Mouse (Mus musculus): Measurements from ENCODE around the gene Enah. TPM values are rescaled to one million over a fixed set of nuclear protein-coding genes. Genes with fewer than 3 reads are reported as not detected.
A peak's percentile ranks its signal among the peaks of the same experiment; 100 is the strongest.

Enah gene
- total and polyA plus RNA-seq, 2 experiments from 2014 or later = 13.2 to 77.9 TPM

DNA sequence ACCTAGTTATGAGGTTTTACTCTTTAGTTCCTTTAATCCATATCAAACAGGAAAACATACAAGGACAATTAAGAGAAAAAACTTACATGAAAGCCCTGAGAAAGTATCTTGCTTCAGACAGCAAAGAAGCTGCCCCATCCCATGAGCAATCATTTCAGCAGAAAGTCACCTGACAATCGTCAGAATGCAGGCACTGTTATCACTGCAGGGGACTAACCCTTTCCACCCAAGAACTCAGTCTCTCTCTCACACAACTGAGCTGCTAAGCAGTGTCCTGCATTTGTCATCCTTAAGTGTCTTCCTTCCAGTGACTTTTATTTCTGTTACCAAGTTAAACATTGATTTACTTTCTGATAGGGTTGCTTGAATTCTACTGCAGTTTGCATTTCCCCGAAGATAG lies 82.7 kb downstream of the Enah start:
- WGBS = 18% methylated on average over 2 of the region's 2 CpGs
- peak overlapping the region; percentile 30; the same call in 1 of the 2 replicates for H3K27ac ChIP-seq (ENCODE audit: low read depth)

DNA sequence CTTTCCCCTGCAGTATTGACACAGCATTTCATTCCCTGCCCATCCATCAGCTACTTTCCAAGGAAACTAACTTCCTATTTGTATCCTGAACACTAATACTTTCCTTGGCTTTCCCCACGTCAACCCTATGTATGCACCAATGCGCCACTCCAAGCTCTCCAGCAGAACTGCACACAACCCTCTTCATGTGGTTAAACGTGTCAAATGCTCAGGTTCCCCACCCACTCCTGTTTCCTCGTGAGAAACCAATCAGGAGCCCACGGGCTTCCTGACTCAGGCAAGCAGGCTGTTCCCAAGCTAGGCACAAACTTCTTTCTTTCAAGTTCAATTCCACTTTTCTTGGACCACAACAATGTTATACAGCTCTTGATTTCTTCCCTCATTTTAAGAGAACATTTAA lies 91.4 kb downstream of the Enah start:
- H3K9ac ChIP-seq (replicated peaks; ENCODE audit: low read depth, low read length) = no peak overlapping the region
- no peaks in the 10 kb centered on the region; the same call in 1 of the 2 replicates for H3K36me3 ChIP-seq (replicated peaks; ENCODE audit: control insufficient read depth, insufficient read depth, low read length)
- H3K4me2 ChIP-seq (ENCODE audit: low read depth, low read length) = no peak overlapping the region
- no peaks in the 10 kb centered on the region for H3K9me3 ChIP-seq (replicated peaks; ENCODE audit: control insufficient read depth, low read length)
- H3K4me1 ChIP-seq (ENCODE audit: control insufficient read depth, insufficient read depth) = 0 out of 2 replicates have a peak, but pooled peaks cover 4% of the 10 kb centered on the region
- no peak overlapping the region for H3K4me3 ChIP-seq (ENCODE audit: low read depth, low read length)
- TF ChIP-seq CTCF (IDR thresholded peaks at IDR 0.05; ENCODE audit: low read depth) (no peak), EP300 (IDR thresholded peaks at IDR 0.05; ENCODE audit: low read depth) (no peak)
- ATAC-seq (ENCODE audit: insufficient read depth, low read depth) (no peak), DNase-seq (ENCODE audit: low spot score) (no peak)
- peak overlapping the region; percentile 32; the same call in 1 of the 2 replicates for H3K27ac ChIP-seq (ENCODE audit: low read depth)
- 50% methylated on average over 5 of the region's 5 CpGs for WGBS
- no peaks in the 10 kb centered on the region for H3K27me3 ChIP-seq (ENCODE audit: control insufficient read depth, insufficient read depth, low read length)

More for the DNA sequence above, 82.7 kb downstream of the Enah start:
- H3K4me1 ChIP-seq (ENCODE audit: control insufficient read depth, insufficient read depth) = no peaks in the 10 kb centered on the region
- no peak overlapping the region for H3K9ac ChIP-seq (replicated peaks; ENCODE audit: low read depth, low read length)
- no peaks in the 10 kb centered on the region for H3K36me3 ChIP-seq (replicated peaks; ENCODE audit: control insufficient read depth, insufficient read depth, low read length)
- DNase-seq (ENCODE audit: low spot score) (no peak), ATAC-seq (ENCODE audit: insufficient read depth, low read depth) (no peak)
- no peak overlapping the region for H3K4me3 ChIP-seq (ENCODE audit: low read depth, low read length)
- H3K4me2 ChIP-seq (ENCODE audit: low read depth, low read length) = no peak overlapping the region; the same call in 1 of the 2 replicates
- no peaks in the 10 kb centered on the region for H3K9me3 ChIP-seq (replicated peaks; ENCODE audit: control insufficient read depth, low read length)
- no peaks in the 10 kb centered on the region for H3K27me3 ChIP-seq (ENCODE audit: control insufficient read depth, insufficient read depth, low read length)
- TF ChIP-seq EP300 (IDR thresholded peaks at IDR 0.05; ENCODE audit: low read depth) = no peak
- no peak for TF ChIP-seq CTCF (IDR thresholded peaks at IDR 0.05; ENCODE audit: low read depth)

DNA sequence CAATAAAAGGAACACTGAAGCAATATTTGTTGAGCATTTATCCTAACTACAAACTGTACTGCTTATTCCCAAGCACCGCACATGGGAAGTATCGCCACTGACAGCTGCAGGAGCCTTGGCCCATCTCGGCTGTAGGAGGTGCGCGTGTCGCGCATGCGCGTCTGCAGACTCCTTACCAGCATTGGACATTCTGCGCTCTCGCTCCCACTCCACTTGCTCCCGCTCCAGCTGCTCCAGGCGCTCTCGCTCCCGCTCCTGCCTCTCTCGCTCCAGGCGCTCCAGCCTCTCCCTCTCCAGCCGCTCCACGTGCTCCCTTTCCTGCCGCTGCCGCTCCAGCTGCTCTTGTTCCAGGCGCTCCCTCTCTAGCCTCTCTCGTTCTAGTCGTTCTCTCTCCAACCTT lies 96.4 kb downstream of the Enah start:
- no peaks in the 10 kb centered on the region for H3K9me3 ChIP-seq (replicated peaks; ENCODE audit: control insufficient read depth, low read length)
- H3K4me1 ChIP-seq (ENCODE audit: control insufficient read depth, insufficient read depth) = 0 out of 2 replicates have a peak, but pooled peaks cover 4% of the 10 kb centered on the region
- WGBS = 54% methylated on average over 24 of the region's 24 CpGs
- H3K27ac ChIP-seq (ENCODE audit: low read depth) = no peak overlapping the region
- 0 out of 2 replicates have a peak overlapping the region, but pooled peaks have one; percentile 10 for H3K4me2 ChIP-seq (ENCODE audit: low read depth, low read length)
- ATAC-seq (ENCODE audit: insufficient read depth, low read depth) = peak; percentile 71
- peaks cover 7% of the 10 kb centered on the region for H3K36me3 ChIP-seq (replicated peaks; ENCODE audit: control insufficient read depth, insufficient read depth, low read length)
- H3K9ac ChIP-seq (replicated peaks; ENCODE audit: low read depth, low read length) = no peak overlapping the region
- H3K27me3 ChIP-seq (ENCODE audit: control insufficient read depth, insufficient read depth, low read length) = no peaks in the 10 kb centered on the region
- no peak overlapping the region for H3K4me3 ChIP-seq (ENCODE audit: low read depth, low read length)
- TF ChIP-seq EP300 (IDR thresholded peaks at IDR 0.05; ENCODE audit: low read depth) (no peak), CTCF (IDR thresholded peaks at IDR 0.05; ENCODE audit: low read depth) (0 out of 2 replicates have a peak, but pooled peaks have one; percentile 4)
- DNase-seq (ENCODE audit: low spot score) = peak; percentile 74

DNA sequence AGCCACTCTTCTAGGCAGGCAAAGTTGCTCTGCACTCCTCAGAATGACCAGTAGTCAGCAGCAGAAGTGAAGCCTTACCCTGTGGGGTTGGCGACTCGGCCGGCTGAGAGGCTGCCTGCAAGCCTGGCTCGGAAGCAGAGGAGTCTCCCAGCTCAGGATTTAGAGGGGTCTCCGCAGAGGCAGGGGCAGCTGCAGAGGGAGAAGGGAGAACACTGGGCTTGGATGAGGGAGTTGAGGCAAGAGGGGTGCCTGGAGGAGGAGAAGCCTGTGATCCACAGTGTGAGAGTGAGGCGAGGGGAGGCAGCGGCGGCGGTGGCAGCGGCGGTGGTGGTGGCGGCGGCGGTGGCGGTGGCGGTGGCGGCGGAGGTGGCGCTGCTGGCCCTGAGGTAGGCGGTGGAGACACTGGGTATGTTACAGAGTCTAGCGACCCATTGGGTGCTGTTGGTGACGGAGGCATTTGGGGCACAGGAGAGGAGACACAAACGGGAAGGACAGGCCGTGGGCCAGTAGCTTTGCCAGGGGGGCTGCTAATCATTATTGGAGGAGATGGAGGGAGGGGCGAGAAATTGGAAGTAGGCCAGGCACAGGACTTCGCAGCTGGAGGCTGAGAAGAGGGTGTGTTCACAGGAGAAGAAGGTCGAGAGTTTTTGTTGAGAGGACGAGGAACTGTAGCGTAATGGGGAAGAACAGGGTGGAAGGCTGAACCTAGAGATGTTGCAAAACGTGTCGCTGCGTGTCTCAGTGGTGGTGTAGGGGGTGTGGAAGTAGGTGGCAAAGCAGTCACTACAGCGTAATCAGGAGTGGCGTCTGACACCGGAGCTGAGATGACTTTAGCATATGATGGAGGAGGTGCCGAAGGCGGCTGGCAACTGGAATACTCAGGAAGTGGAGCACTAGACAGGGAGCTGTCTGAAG lies 98.0 kb downstream of the Enah start:
- Histone ChIP-seq H3K4me2 (ENCODE audit: low read depth, low read length) (peak overlapping the region; percentile 56), H3K27ac (ENCODE audit: low read depth) (no peak overlapping the region), H3K9me3 (replicated peaks; ENCODE audit: control insufficient read depth, low read length) (no peaks in the 10 kb centered on the region), H3K36me3 (replicated peaks; ENCODE audit: control insufficient read depth, insufficient read depth, low read length) (peaks cover 16% of the 10 kb centered on the region), H3K27me3 (ENCODE audit: control insufficient read depth, insufficient read depth, low read length) (no peaks in the 10 kb centered on the region), H3K4me3 (ENCODE audit: low read depth, low read length) (peak overlapping the region; percentile 37), H3K4me1 (ENCODE audit: control insufficient read depth, insufficient read depth) (0 out of 2 replicates have a peak, but pooled peaks cover 4% of the 10 kb centered on the region), H3K9ac (replicated peaks; ENCODE audit: low read depth, low read length) (no peak overlapping the region)
- peak; percentile 72 for DNase-seq (ENCODE audit: low spot score)
- TF ChIP-seq EP300 (IDR thresholded peaks at IDR 0.05; ENCODE audit: low read depth) (no peak), CTCF (IDR thresholded peaks at IDR 0.05; ENCODE audit: low read depth) (peak; percentile 61)
- WGBS = 43% methylated on average over 26 of the region's 37 CpGs
- peak; percentile 80 for ATAC-seq (ENCODE audit: insufficient read depth, low read depth)

DNA sequence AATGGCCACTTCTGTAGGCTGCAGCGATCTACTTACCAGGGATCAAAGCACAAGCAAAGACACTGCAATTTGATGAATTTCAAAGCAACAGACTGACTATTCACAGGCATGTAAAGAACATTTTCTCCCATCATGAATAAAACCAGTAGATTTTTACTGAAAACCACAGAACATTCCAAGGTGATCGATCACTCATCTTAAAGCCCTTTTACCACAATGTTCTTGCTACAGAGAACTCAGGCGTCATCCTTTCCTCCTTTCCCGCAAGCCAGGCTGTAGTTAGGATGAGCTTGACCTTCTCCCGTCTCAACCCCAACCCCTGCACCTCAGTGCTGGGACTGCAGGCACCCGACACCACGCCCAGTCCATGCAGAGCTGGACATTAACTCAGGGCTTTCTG lies 107.9 kb downstream of the Enah start:
- no peaks in the 10 kb centered on the region for H3K27me3 ChIP-seq (ENCODE audit: control insufficient read depth, insufficient read depth, low read length)
- H3K27ac ChIP-seq (ENCODE audit: low read depth) = no peak overlapping the region
- peaks cover 42% of the 10 kb centered on the region for H3K36me3 ChIP-seq (replicated peaks; ENCODE audit: control insufficient read depth, insufficient read depth, low read length)
- H3K9ac ChIP-seq (replicated peaks; ENCODE audit: low read depth, low read length) = no peak overlapping the region
- no peak overlapping the region for H3K4me3 ChIP-seq (ENCODE audit: low read depth, low read length)
- H3K9me3 ChIP-seq (replicated peaks; ENCODE audit: control insufficient read depth, low read length) = no peaks in the 10 kb centered on the region
- no peak for ATAC-seq (ENCODE audit: insufficient read depth, low read depth)
- no peaks in the 10 kb centered on the region for H3K4me1 ChIP-seq (ENCODE audit: control insufficient read depth, insufficient read depth)
- no peak for TF ChIP-seq CTCF (IDR thresholded peaks at IDR 0.05; ENCODE audit: low read depth)
- no peak for TF ChIP-seq EP300 (IDR thresholded peaks at IDR 0.05; ENCODE audit: low read depth)
- no peak overlapping the region for H3K4me2 ChIP-seq (ENCODE audit: low read depth, low read length)
- 93% methylated on average over 7 of the region's 7 CpGs for WGBS
- no peak for DNase-seq (ENCODE audit: low spot score)

Data from heart, postnatal 0 days (tissue).